Mouse (Mus musculus): Measurements from ENCODE around the gene Galnt18. TPM values are rescaled to one million over a fixed set of nuclear protein-coding genes. Genes with fewer than 3 reads are reported as not detected.

Galnt18 gene
- total RNA-seq, 2 experiments from 2014 or later, result 53.2 to 58.5 TPM

DNA sequence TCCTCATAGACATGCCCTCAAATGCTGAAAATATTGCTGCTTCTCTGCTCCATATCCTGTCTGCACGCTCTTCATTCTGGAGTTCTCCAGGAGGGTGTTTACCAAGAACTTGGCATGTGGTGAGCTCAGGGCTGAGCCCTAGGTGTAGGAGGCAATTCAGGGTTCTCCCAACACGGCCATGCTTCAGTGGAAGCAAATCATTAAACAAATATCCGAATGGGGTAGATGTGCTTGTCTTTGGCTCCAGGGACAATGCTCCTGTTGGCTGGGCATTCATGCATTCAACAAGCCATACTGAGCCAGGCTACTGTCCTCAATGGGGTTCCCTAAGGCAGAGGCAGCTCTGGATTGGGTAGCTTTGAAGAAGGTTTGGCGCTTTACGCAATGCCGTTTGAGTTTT, 212.9 kb downstream of the Galnt18 start:
- no peak for DNase-seq (ENCODE audit: low spot score in 2 of 2)

DNA sequence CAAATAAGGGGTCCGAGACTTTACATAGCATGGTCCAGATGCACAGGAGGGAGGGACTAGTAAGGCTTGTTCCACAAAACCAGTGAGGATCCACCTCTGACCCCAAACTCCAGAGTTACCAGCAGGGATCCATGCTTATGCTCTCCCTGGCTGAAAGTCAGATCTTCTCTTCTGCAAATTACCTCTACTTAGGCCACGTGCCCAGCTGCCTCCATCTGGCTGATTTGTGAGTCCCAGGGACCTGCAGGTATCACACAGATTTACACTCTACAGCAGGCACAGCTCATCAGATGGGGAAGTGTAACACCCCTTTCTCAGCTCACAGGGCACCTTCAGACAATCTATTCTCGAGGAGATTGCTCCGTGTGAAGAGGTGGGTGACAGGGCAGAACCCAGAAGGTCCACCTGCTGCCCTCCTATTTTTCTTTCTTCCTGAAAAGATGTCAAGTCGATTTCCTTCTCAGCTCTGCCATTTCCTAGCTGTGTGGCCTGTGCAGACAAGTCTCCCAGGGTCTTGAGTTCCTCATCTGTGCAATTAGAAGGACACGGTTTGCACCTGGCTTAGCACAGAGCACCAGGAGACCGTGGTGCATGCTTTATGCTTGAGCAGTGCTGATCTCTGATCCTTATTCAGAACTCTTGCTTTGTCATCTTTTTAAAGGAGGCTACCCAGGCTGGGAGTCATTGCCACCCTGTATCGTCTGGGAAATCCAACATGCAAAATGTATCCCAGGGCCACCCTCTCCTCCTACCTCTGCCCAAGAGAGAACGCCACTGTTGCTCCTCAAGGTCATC, 216.3 kb downstream of the Galnt18 start:
- DNase-seq (ENCODE audit: low spot score in 2 of 2), result no peak

- DNase-seq (ENCODE audit: low spot score in 2 of 2), result no peak
Measured at GRCm38 (mm10) chr7:111560097-111560496, 219.7 kb downstream of the Galnt18 start.

DNA sequence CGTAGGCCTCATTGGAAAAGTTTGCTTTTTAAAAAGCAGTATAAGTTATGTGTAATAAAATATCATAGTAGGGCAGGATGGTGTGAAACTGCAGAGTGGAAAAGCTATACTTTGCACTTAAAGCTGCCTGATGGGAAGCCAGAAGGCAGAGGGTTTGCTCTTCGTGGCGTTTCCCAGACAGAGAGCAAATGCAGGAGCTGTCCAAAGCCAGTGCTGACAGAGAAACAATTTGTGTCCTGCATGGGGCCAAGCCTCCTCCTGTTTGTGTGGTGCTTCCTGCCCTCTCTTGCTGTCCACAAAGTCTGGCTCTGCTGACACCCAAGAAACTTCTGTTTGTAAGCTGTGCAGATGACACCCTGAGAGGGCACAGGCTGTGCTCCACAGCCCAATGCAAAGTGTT, 220.8 kb downstream of the Galnt18 start:
- no peak for DNase-seq (ENCODE audit: low spot score in 2 of 2)

DNA sequence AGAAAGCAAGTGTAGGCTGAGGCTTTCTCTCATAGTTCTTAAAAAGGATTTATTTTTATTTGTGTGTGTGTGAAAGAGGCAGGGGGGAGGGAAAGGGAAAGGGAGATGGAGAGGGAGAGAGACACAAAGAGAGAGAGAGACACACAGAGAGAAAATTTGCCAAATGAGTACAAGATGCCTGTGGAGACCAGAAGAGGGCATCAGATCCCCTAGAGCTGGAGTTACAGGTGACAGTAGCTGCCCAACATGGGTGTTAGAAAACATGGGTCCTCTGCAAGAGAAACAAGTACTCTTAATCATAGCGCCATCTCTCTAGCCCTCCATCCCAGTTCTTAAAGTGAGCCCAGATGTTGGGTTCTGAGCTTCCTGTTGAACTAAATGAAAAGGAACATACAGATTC, 228.8 kb downstream of the Galnt18 start:
- DNase-seq (ENCODE audit: low spot score in 2 of 2), result no peak

GRCm38 (mm10) chr7:111547069-111547468, 232.7 kb downstream of the Galnt18 start:
- peak; percentile 21 to 24 for DNase-seq (ENCODE audit: low spot score in 2 of 2)

DNA sequence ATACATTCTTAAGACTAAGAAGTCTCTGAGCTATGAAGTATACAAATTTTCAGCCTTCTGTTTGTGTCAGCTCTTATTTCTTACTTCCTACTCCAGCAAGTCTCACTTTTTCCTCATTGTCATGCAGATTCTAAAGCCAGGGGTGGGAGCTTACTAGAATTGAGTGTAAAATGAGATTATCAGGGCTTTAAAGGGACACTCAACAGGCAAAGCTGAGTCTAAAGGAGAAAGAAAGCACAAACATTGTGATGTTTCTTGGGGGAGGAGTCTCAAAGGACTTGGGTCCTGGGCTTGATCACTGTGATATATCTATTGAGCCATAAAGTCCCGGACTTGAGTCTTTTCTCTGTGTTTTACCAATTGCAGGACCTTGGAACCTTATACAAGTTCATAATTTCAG, 234.2 kb downstream of the Galnt18 start:
- DNase-seq (ENCODE audit: low spot score in 2 of 2), result no peak

- DNase-seq (ENCODE audit: low spot score in 2 of 2), result no peak
Measured at GRCm38 (mm10) chr7:111537946-111538345, 241.8 kb downstream of the Galnt18 start.

GRCm38 (mm10) chr7:111534826-111535405, 244.9 kb downstream of the Galnt18 start:
- DNase-seq (ENCODE audit: low spot score in 2 of 2), result no peak

DNA sequence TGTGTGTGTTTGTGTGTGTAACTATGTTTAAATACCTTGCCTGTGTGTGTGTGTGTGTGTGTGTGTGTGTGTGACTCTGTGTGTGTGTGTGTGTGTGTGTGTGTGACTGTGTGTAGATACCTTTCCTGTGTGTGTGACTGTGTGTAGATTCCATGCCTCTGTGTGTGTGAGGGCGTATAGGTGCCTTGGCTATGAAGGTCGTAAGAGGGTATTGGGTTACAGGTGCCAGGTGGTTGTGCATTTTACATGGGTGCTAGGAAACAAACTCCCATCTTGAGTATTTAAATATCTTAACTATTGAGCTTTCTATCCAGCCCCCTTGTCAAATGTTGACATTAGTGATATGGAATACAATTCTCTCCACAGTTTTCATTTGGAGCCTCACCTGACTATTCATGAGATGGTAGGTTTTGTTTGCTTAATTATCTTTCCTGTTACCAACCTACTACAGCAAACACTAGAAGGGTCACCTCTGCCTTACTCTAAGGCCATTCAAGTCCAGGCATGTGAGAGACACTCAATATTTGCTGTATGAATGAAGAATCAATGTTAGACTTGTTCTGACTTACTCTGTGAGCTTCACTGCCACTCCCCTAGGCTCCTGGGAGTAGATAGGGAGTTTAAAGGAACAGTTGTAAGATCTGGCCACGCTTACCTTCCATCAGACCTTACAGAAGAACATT, 250.7 kb downstream of the Galnt18 start:
- DNase-seq (ENCODE audit: low spot score in 2 of 2), result no peak

DNA sequence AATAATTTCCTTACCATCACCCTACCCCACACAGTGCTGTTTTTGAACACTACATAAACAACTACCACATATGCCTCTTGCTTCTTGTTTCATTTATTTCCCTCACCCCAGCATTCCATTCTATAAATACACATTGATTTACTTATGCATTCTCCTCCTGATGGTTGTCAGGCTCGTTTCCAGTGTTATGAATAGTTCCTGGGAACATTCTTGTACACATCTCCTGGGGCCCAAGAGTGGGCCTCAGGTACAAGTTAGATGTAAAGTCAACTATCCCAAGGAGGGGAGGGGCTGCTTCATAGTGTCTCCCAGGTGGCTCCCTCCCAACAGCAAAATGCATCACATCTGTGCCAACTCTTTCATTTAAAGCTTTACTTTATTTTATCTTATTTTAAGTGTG, 251.3 kb downstream of the Galnt18 start:
- DNase-seq (ENCODE audit: low spot score in 2 of 2), result no peak

DNA sequence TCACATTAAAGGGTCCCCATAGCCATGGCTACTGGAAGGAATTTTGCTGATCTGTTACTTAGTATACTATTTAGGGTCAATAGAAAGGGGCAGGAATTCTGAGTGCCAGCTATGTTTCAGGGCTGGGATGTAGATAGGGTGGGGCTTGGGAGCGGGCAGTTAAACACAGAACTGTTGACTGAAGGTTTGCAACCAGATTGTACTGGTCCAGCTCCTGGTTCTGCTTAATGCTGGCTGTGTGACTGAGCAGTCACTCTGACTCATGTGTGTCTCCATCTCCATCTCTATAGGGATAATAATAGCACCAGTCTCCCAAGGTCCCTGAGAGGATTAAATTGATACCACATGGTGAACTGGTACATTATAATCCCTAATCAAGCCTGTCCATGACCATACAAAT, 258.9 kb downstream of the Galnt18 start:
- DNase-seq (ENCODE audit: low spot score in 2 of 2), result no peak

GRCm38 (mm10) chr7:111518581-111519242, 261.1 kb downstream of the Galnt18 start:
- peak in 1 of 2 experiments; percentile 52 for DNase-seq (ENCODE audit: low spot score in 2 of 2)

DNA sequence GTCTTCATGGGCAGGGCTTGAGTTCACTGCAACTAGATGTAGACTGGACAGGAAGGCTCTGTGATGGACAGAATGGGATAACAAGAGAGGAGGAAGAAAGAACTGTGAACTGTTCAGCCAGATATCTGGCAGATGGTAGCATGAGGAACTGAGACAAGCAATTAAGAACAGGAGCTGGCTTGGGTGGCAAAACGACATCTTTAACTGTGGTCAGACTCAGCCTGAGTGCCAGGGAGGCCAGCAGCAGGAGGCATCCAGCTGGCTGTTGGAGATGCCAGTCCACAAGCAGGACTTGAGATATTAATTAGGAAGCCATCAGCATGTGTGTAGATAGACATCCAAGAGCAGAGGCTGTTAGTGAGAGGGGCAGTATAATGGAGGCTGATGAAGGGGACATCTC, 262.9 kb downstream of the Galnt18 start:
- no peak for DNase-seq (ENCODE audit: low spot score in 2 of 2)

DNA sequence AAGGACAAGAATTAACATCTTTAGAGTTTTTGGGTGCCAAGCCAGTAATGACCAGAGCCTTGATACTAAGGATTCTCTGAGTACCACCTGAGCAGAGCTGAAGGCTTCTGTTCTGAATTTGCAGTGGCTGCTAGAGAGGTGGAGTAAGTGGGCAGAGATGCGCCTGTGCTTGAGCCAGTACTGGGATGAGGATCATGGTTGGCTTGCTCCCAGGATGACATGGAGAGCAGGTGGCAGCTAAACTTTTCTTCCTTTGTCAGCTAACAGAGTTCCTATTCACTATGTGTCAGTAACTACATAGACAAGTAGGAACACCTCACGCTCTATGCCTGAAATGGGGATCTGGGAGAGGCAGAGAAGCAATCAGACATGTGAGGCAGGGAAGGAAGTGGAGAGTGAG, 264.3 kb downstream of the Galnt18 start:
- no peak for DNase-seq (ENCODE audit: low spot score in 2 of 2)

DNA sequence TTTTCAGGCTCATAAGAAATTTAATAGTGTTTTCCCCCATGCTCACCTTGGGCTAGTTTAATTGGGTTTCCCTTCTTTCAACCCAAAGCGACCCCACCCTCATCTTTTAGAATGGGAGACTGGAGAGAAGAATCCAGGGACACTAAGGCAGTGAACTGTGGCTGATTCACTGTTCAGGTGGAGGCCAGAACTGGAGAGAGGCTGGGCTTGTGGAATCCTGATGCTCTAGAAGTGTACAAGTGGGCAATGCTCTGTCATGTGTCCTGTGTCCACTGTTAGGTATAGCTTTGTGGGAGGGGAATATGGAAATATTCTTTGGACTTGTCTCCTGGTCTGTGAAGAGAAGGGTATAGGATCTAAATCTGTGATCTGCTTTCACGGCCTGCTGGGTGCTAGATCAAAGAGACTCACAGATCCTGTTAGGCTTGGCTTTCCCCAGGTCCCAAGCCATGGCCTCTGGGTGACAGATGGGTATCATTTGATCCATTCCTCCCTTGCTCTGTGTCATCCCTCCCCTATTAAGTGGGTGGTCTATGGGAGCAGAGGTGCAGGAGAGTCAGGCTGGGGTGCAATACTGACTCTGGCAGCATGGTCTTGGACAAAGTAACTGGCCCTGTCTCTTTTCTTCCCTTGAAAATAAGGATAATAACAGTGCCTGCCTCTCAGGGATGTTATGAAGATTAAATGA, 270.5 kb downstream of the Galnt18 start:
- no peak for DNase-seq (ENCODE audit: low spot score in 2 of 2)

GRCm38 (mm10) chr7:111500616-111501015, 279.2 kb downstream of the Galnt18 start:
- DNase-seq (ENCODE audit: low spot score in 2 of 2), result no peak

GRCm38 (mm10) chr7:111499255-111499790, 280.5 kb downstream of the Galnt18 start:
- DNase-seq (ENCODE audit: low spot score in 2 of 2), result no peak

- peak in 1 of 2 experiments; percentile 36 for DNase-seq (ENCODE audit: low spot score in 2 of 2)
Measured at GRCm38 (mm10) chr7:111497191-111497590, 282.6 kb downstream of the Galnt18 start.

- DNase-seq (ENCODE audit: low spot score in 2 of 2), result no peak
Measured at GRCm38 (mm10) chr7:111492242-111492949, 287.4 kb downstream of the Galnt18 start.
